Mouse (Mus musculus): ENCODE results near the gene Mad1l1.

The Mad1l1 gene

GRCm38 (mm10) chr5:140183387-140183786 is 138.0 kb downstream of the Mad1l1 start:
- DNase-seq (ENCODE audit: low read depth, low spot score): no peak

DNA sequence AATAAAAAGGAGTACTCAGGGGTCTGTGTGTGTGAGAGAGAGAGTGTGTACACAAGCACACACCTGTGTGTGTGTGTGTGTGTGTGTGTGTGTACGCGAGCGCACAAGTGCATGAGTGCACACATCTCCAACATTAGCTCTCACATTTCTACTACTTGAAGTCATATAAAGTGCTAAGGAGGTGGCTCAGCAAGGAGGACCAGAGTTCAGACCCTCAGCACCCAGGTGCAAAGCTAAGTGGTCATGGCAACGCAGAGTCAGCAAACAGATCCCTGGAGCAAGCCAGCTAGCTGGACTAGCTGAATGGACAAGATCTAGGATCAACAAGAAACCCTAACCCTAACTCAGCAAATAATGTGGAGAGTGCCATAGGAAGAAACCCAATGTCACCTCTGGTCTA is 139.0 kb downstream of the Mad1l1 start:
- DNase-seq (ENCODE audit: low read depth, low spot score): no peak

DNA sequence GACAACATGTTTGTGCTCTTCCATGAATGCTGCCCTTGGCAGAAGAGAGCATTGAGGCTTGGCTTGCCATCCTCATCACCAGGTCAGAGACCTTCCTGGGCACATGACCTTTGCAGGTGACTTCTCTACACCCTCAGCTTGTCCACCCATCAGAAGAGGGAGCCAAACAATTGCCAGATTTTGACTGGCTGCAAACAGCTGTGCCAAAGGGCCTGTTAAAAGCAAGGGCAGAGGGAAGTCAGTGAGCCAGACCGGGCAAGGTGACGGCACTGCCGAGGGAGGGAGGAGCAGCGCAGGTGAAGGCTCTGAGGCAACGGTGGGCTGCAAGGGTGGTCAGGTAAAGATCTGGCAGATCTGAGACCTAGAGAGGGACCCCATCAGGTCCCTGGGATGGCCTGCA is 141.3 kb downstream of the Mad1l1 start:
- no peak for DNase-seq (ENCODE audit: low read depth, low spot score)

GRCm38 (mm10) chr5:140178058-140178690 is 143.2 kb downstream of the Mad1l1 start:
- no peak for DNase-seq (ENCODE audit: low read depth, low spot score)

- DNase-seq (ENCODE audit: low read depth, low spot score): no peak
Measured at GRCm38 (mm10) chr5:140177582-140177981, 143.8 kb downstream of the Mad1l1 start.

- no peak for DNase-seq (ENCODE audit: low read depth, low spot score)
Measured at GRCm38 (mm10) chr5:140176370-140176769, 145.0 kb downstream of the Mad1l1 start.

GRCm38 (mm10) chr5:140174814-140175490 is 146.4 kb downstream of the Mad1l1 start:
- no peak for DNase-seq (ENCODE audit: low read depth, low spot score)

- no peak for DNase-seq (ENCODE audit: low read depth, low spot score)
Measured at GRCm38 (mm10) chr5:140174066-140174465, 147.3 kb downstream of the Mad1l1 start.

DNA sequence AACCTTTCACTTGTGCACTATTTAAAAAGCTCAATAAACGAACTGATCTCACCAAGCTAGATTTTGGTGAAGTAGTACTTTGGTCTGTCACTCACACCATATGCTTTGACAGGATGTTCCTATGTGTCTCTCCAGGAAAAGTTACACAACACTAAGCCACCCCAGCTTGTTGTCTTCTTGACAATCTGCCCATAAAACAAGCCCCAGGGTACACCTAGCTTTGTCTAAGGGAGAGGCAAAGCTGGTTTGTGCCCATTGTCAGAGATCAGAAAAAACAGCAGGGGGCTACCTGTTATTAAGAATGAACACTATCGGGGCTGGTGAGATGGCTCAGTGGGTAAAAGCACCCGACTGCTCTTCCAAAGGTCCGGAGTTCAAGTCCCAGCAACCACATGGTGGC is 148.2 kb downstream of the Mad1l1 start:
- no peak for DNase-seq (ENCODE audit: low read depth, low spot score)

GRCm38 (mm10) chr5:140171710-140172109 is 149.6 kb downstream of the Mad1l1 start:
- no peak for DNase-seq (ENCODE audit: low read depth, low spot score)

DNA sequence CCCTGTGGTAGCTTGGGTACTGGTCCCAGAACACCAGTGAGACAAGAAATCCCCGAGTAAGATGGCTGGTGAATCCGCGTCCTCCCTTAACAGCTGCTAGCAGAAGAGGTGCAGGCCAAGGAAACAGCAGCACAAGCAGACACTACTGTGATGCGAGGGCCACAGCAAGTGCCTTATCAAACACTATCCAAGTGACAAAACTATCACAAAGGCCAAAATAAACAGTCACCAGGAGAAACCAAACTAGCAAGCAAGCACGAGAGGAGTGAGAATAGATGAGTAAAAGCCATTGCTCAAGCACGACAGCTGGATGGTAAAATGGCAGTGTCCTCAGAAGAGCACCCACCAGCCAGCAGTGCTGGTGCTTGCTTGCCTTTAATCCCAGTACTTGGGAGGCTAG is 153.8 kb downstream of the Mad1l1 start:
- DNase-seq (ENCODE audit: low read depth, low spot score): no peak

- DNase-seq (ENCODE audit: low read depth, low spot score): no peak
Measured at GRCm38 (mm10) chr5:140167080-140167479, 154.3 kb downstream of the Mad1l1 start.

DNA sequence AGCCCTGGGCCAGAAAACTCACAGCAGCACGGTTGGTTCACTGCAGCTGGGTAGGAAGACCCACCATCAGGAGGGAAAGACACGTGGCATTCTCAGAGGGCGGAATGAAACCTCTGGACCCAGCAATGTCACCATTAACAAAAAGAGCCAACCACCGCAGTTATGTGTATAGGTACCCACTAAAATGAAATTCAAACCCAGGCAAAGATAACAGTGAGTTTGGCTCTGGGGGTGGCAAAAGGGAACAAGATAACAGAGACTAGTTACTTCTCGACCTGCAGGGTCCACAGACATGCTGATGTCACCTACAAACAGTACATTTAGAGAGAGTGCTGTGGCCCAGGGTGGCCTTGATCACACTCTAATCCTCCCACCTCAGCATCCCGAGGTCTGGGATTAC is 157.4 kb downstream of the Mad1l1 start:
- DNase-seq (ENCODE audit: low read depth, low spot score): no peak

DNA sequence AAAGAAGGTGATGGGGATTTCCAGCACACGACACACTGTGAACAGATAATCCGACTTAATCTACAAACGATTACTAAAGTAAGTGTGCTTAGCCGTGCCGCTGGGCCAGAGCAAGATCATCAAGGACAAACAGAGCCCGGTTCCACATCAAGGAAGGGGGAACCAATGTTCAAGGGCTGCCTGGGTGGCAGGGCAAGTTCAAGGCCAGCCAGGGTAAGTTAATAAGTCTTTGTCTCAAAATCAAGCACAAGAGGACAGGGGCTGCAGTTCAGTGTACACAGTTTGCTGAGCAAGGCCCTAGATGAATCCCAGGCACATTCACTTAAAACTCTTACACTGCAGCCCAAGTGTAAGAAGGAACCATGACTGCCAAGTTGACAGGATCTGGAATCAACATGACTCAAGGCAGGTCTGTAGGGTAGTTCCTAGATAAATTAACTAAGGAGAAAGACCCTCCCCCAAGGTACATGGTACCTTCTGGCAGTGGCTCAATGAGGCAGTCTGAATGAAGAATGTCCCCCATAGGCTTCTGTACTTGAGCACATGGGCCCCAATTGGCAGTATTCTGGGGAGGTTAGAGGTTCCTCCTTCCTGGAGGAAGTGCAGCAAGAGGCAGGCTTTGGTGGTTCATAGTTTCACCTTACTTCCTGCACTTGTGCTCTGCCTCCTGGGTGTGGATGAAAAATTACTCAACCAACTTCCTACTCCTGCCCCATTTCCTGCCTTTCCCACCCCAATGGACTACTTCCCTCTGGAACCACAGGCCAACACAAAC is 159.1 kb downstream of the Mad1l1 start:
- peak; percentile 53 for DNase-seq (ENCODE audit: low read depth, low spot score)

- DNase-seq (ENCODE audit: low read depth, low spot score): no peak
Measured at GRCm38 (mm10) chr5:140159007-140159406, 162.3 kb downstream of the Mad1l1 start.

- DNase-seq (ENCODE audit: low read depth, low spot score): no peak
Measured at GRCm38 (mm10) chr5:140157886-140158627, 163.3 kb downstream of the Mad1l1 start.

DNA sequence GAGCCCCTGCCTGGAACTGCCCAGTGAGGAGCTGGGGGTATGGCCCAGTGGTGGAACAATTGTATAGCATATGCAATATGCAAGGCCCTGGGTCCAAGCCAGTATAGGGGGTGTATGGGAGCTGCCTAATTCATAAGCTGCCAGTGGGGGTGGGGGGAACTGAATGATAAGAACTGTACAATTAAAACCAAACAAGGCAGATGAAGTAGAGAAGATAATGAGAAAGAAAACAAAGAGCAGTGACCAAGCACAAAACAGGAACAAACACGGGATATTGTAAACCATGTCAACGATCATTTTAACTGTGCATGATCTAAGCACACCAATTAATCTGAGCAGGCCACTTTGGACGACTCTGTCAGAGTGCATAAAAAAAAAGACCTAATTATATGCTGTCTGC is 167.2 kb downstream of the Mad1l1 start:
- DNase-seq (ENCODE audit: low read depth, low spot score): no peak

GRCm38 (mm10) chr5:140151871-140152270 is 169.5 kb downstream of the Mad1l1 start:
- no peak for DNase-seq (ENCODE audit: low read depth, low spot score)

DNA sequence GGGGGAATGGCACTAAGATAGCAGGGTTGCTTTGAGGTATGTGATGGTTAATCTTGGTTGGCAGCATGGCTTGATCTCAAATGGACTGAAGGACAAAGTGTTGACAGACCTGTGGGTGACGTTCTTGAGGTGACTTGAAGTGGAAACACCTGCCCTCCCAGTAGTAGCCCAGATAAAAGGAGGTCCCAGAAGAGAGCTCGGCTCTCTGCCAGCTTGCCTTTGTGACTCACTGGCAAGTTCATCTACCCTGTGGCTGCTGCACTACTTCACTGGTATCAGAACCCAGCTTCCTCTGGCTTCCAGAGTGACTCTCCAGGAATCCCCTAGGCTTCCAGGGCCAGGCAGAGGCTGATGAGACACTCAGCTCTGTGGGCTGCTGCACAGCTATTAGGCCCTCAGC is 170.2 kb downstream of the Mad1l1 start:
- no peak for DNase-seq (ENCODE audit: low read depth, low spot score)

DNA sequence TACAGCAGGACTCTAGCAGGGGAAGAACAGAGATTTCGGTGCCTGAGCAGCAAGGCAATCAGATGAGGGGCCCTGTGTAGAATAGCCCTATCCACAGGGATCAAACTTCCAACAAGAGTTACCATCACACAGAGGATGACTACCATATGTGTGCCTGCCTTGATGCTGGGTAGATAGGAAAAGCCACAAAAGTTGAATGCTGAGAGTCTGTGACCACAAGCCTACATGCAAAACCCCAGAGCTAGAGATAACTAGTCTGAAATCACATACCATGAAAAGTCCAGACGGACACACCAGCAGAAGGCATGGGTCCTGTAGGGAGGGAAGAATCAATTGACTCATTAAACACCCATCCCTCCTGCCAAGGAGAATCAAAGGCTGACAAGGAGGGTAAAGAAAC is 170.7 kb downstream of the Mad1l1 start:
- no peak for DNase-seq (ENCODE audit: low read depth, low spot score)

- no peak for DNase-seq (ENCODE audit: low read depth, low spot score)
Measured at GRCm38 (mm10) chr5:140150136-140150535, 171.2 kb downstream of the Mad1l1 start.

GRCm38 (mm10) chr5:140149298-140149697 is 172.1 kb downstream of the Mad1l1 start:
- DNase-seq (ENCODE audit: low read depth, low spot score): no peak
